Mouse (Mus musculus) adrenal gland, adult 8-10 months (tissue): ENCODE measurements at regions not wholly inside any gene's neighbourhood (a gene's known extent, or its start where the extent isn't known, plus 50 kb on each side); places are given as distances from the start of the nearest gene placed in this dataset.
"Not testable (repeated sequence)": the region's sequence is repeated elsewhere in the genome, so short reads cannot be mapped to it uniquely, and the experiment has no call there.

Source experiments
- DNase-seq: peaks from one replicate; pipeline ENCODE4 v3.0.0; 2022

- DNase-seq: no peak
Measured at GRCm38 (mm10) chr4:51868250-51868649, 570.8 kb upstream of the Smc2 start.

DNA sequence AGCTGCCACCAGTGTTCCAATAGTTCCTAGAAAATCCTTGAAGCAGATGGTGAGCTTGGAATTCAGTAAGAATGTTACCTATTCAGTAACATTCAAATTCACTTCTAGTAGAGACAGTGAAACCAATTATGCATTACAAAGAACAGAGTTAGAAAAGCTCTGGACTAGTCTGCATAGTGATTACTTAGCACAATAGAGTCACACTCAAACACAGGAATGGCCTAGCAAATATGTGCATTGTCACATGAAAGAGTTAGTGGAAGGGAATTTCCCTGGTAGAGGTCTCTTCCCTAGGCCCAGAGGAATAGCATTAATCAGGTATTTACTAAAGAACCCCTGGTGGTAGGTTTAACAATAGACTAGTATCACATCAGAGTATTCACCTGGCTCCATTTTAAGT, 570.3 kb upstream of the Smc2 start:
- not testable (repeated sequence) for DNase-seq

- no peak for DNase-seq
Measured at GRCm38 (mm10) chr4:51885460-51885859, 553.6 kb upstream of the Smc2 start.

DNA sequence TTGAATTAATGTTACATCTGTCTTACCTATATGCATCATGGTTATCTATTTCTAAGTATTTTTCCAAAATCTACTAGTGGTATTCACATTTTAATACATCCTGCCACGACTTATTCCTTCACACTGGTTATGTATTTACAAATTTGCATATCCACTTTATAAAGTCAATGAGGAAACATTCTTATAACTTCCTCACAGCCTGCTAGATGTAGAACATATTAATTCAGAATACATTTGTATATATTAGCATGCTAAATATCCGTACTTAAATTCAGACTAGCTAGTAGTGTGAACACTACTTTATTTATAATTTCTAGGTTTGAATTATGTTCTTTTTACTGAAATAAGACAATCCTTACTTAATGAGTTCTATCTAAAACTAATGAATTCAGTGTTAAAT, 549.8 kb upstream of the Smc2 start:
- no peak for DNase-seq

DNA sequence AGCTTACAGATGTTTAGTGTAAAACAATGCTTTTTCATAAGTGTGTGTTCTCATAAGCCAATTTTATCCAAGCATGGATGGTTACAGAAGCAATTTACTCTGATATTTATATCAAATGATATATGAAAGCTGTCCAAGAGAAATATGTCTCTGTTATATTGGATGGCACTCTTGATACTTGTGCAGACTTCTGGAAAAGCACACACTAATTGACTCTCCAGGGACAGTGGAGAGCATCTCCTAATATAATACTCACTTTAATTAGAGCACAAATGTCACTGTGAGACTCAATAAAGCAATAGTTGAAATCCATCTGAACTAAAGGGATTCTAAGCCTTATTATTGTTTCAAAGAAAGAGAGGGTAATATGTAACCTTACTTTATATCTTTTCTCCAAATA, 510.8 kb upstream of the Smc2 start:
- no peak for DNase-seq

- DNase-seq: no peak
Measured at GRCm38 (mm10) chr4:51969751-51970150, 469.3 kb upstream of the Smc2 start.

DNA sequence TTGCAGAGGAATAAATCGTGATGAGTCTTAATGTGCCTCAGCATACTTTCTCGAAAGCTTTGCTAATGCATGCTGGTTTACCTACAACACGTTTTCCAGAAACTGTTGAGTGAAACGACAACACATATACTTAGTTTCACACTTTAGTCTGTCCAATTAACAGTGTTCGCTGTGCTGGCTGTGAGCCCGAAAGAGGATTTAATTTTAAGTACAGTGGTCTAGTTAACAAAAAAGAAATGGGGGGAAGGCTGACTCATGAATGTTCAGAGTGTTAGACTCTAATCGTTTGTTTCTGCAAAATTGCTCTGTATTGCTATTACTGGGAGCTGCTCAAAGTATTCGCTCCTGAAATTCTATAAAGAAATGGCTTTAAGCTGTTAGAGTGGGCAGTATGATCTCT, 460.1 kb upstream of the Smc2 start:
- no peak for DNase-seq

GRCm38 (mm10) chr4:51992482-51992881, 446.6 kb upstream of the Smc2 start:
- no peak for DNase-seq

GRCm38 (mm10) chr4:52036765-52037353, 402.2 kb upstream of the Smc2 start:
- DNase-seq: no peak

DNA sequence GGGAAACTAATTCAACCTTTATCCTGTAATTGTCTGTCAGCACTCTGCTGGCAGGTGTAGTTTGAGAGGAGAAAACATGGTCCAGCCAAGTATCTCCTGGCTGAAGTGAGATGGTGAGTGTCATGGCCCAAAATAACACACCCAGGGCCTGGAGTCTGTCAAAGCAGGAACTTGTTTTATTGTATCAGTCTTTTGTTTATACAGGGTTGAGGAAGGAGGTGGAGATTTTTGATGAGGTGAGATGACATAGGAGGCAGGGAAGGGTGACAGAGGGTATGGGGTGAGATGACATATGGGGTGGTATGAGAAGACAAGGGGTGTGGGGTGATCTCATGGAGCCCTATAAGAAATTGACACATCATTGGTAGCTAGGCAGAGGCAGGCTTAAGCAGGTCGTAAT, 395.6 kb upstream of the Smc2 start:
- DNase-seq: no peak

DNA sequence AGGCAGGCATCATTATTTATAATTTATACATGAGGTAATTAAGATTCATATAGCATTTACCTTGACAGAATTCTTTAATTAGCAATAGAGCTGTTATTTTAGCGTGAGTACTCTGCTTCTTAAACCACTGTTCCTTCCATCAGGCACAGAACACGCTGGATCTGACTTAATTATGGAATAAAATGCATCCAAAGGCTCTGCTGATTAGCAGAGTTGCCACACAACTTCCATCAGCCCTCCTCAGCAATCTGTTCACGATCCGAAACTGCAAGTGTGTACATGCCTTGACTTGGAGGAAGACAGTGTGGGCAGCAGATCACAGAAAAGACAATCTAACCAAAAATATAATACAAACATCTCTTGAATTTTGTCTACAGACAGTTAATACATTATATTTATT, 388.1 kb upstream of the Smc2 start:
- no peak for DNase-seq

DNA sequence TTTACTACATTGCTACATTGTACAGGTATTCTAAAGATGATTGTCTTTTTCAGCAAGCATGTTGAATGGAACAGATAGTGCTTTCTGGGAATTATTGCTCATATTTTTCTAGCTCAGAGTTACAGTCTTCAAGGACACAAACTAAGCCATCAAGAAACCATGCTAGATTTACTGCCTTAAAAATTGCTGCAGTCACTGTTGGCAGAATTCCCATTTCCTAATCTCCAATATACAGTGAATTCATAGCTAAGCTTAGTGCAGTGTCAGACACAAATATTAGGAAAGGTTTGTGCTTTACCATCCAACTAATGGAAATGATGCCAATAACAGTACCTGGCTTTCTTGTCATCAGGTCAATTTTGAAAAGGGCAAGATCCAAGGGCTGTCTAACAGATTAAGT, 383.0 kb upstream of the Smc2 start:
- peak; percentile 4 for DNase-seq

GRCm38 (mm10) chr4:52060031-52060430, 379.0 kb upstream of the Smc2 start:
- DNase-seq: no peak

DNA sequence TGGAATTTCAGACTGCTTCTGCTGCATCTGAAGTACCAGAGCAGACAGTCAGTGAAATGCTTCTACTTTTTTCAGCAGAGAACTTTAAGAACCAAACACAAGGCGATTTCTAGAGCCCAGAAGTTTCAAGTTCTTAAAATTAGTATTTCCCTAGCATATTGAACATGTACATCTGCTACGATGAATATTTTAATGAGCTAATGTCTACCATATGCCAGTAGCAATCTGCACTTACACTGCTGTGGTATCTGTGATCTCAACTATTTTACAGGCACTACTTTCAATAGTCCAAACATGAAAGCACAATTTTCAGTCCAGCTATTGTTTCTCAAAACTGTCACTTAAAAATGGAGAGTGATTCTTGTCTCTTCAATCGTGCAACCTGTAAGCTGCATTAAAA, 339.9 kb upstream of the Smc2 start:
- no peak for DNase-seq

- DNase-seq: no peak
Measured at GRCm38 (mm10) chr4:52105887-52106286, 333.2 kb upstream of the Smc2 start.

DNA sequence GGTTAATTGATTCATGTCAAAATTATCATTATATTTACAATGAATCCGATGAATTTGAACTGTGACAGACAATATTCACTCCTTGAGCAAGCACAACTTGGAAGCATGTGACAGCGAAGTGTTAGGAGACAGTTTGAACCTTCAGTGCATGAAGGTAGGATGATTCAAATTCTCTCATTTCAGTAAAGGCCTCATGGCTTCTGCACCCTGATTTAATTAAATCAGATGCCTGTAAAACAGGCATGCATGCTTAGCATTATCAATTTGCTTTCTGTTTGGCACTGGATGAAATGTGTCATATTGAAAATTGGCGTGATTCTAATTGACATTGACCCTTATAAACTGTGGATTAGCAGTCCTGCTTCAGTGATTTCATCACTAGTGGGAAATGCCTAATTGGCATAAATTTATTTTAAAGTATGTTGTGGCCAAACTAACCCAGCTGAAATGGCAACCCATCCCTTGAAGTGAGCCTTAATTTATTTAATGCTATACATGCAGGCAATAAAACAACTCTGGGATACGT, 321.2 kb upstream of the Smc2 start:
- DNase-seq: no peak

GRCm38 (mm10) chr4:52118439-52119072, 320.5 kb upstream of the Smc2 start:
- DNase-seq: no peak

DNA sequence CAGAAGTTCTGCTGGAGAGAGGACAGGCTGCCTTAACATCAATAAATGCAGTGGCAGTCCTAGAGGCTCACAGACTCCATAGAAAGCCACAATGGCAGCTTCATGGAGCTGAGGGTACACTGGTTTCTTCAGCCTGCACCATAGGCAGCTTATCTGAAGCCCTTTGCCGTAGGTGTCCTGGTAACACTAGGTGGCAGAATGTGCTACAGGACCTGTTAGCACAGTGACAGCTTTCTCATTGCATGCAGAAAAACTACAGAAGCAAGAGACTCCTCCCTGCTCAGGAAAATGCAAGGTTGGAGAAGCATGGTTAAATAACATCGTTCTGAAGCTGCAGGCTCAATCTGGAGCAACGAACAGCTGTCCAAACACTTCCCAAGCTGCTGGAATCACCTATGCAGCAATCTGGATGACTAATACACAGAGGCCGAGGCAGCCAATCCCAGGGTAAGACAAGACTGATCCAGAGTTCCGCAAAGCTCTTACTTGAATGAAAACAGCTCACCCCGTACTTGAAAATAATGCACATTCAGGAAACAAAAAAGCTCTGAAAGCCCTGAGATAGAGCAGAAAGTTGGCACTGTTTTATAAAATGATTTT, 286.4 kb upstream of the Smc2 start:
- DNase-seq: no peak

GRCm38 (mm10) chr4:52176240-52176639, 262.8 kb upstream of the Smc2 start:
- DNase-seq: no peak

DNA sequence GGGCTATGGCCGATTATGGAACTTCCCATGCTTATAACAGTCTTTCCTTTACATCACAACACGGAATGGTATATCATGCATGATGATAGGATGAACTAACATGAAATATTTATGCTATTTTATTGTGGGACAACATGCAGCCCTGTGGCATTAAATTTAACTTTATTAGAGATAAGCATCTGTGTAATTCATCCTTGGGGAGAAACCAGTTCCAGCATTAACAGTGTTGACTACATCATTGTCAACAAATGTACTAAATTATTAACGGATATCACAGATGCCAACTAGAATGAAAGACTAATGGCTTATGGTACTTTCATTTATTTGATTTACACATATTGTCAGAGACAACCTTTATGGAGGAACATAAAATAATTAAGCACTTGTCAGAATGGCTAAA, 241.3 kb upstream of the Smc2 start:
- no peak for DNase-seq

- DNase-seq: no peak
Measured at GRCm38 (mm10) chr4:52210601-52211000, 228.4 kb upstream of the Smc2 start.

GRCm38 (mm10) chr4:52211022-52211421, 228.0 kb upstream of the Smc2 start:
- DNase-seq: no peak

GRCm38 (mm10) chr4:52213363-52213762, 225.7 kb upstream of the Smc2 start:
- no peak for DNase-seq
